Mouse (Mus musculus) stomach, postnatal 0 days (tissue): Measurements from ENCODE around the gene Plb1.

Experiments used
- CTCF ChIP-seq: IDR thresholded peaks from 2 replicates; pipeline ENCODE4 v1.5.1; 2016; ENCODE audit warnings: antibody characterized with exemption, low read depth, mild to moderate bottlenecking, moderate library complexity
- EP300 ChIP-seq: optimal IDR thresholded peaks from 2 replicates; pipeline ENCODE3; 2016; ENCODE audit warnings: antibody characterized with exemption

DNA sequence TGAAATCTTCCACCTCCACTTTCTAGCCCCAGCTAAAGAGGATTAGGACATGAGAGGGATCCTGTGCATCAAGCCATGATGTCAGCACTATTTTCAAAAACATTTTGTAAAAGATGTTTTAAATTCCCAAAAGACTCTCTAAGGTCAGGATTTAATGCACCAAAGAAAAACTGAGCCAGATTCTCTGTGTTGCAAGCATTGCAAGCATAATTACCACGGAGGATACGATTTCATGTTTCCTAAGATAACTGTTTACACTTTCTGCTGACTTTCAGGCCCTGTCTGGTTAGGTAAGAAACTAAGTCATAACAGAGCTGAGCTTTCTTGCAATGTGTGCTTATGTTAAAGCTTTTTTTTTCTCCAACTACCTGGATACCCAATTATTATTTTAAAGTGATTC lies 21.5 kb upstream of the Plb1 start:
- TF ChIP-seq CTCF (no peak), EP300 (no peak)
